Mouse (Mus musculus) cortical plate, adult 2 months (tissue): ENCODE data around the gene Stpg1.

Experiments
- CTCF ChIP-seq: fragments of 200-500 bp; IDR thresholded peaks from 2 replicates; pipeline ENCODE4 v1.5.1; 2011; ENCODE audit warnings: mild to moderate bottlenecking, control low read depth, low read length; ENCODE audit not compliant: insufficient read depth; ENCODE audit errors: extremely low read depth
- POLR2A ChIP-seq: fragments of 200-500 bp; IDR thresholded peaks from 2 replicates; pipeline ENCODE4 v1.6.1; 2011; ENCODE audit warnings: mild to moderate bottlenecking, low read length, control low read depth; ENCODE audit not compliant: insufficient read depth; ENCODE audit errors: extremely low read depth

- TF ChIP-seq CTCF, result no peak
- no peak for TF ChIP-seq POLR2A
Observed at GRCm38 (mm10) chr4:135509515-135509914, 14.9 kb downstream of the Stpg1 start.
